Mouse (Mus musculus) hindbrain, postnatal 0 days (tissue): Measurements from ENCODE around the gene Aarsd1. TPM values are rescaled to one million over a fixed set of nuclear protein-coding genes. Genes with fewer than 3 reads are reported as not detected.
A peak's percentile ranks its signal among the peaks of the same experiment; 100 is the strongest.
"Not testable (repeated sequence)": the region's sequence is repeated elsewhere in the genome, so short reads cannot be mapped to it uniquely, and the experiment has no call there.

Source experiments
- ATAC-seq: fragments of 200-750 bp; cut with Nextera tagmentation; 2 replicates; pipeline ENCODE4 v1.8.0; 2017; ENCODE audit warnings: mild to moderate bottlenecking, moderate TSS enrichment, moderate library complexity
- DNase-seq: peaks from one replicate; pipeline ENCODE4 v3.0.0-alpha.2; 2015; ENCODE audit warnings: low spot score
- H3K27ac ChIP-seq: fragments of 300-500 bp; sonication (generic); 2 replicates; pipeline ENCODE4 v1.5.1; 2014; ENCODE audit warnings: mild to moderate bottlenecking
- H3K27me3 ChIP-seq: fragments of 300-500 bp; sonication (generic); 2 replicates; pipeline ENCODE4 v1.6.1; 2014; ENCODE audit warnings: low read length, mixed read lengths; ENCODE audit not compliant: insufficient read depth
- H3K36me3 ChIP-seq: fragments of 300-500 bp; sonication (generic); 2 replicates; pipeline ENCODE4 v1.6.1; 2014; ENCODE audit warnings: low read length, mixed read lengths; ENCODE audit not compliant: insufficient read depth
- H3K4me1 ChIP-seq: fragments of 300-500 bp; sonication (generic); 2 replicates; pipeline ENCODE4 v1.6.1; 2014; ENCODE audit warnings: antibody characterized with exemption, low read length, mixed read lengths; ENCODE audit not compliant: insufficient read depth
- H3K4me2 ChIP-seq: fragments of 300-500 bp; sonication (generic); 2 replicates; pipeline ENCODE4 v1.6.1; 2014; ENCODE audit warnings: low read depth, mild to moderate bottlenecking, low read length, moderate library complexity, mixed read lengths
- H3K4me3 ChIP-seq: fragments of 300-500 bp; sonication (generic); 2 replicates; pipeline ENCODE4 v1.5.1; 2014; ENCODE audit warnings: low read length
- H3K9ac ChIP-seq: fragments of 300-500 bp; sonication (generic); replicated peaks from 2 replicates; pipeline ENCODE4 v1.6.1; 2014; ENCODE audit warnings: mild to moderate bottlenecking, low read length, moderate library complexity, mixed read lengths
- H3K9me3 ChIP-seq: fragments of 300-500 bp; sonication (generic); 2 replicates; pipeline ENCODE4 v1.6.1; 2016; ENCODE audit warnings: low read length, mixed read lengths
- CTCF ChIP-seq: IDR thresholded peaks from 2 replicates; pipeline ENCODE4 v1.5.1; 2016; ENCODE audit warnings: antibody characterized with exemption, control low read depth, low read depth
- WGBS: fragments of 180-500 bp; shearing (Covaris S2); extraction: QIAGEN DNeasy Blood & Tissue Kit; methylation state at CpG from one replicate; pipeline ENCODE4 v1.1.7; 2014; 5-methylcytosine and 5-hydroxymethylcytosine counted together
- polyA plus RNA-seq: library from polyadenylated mRNA; unstranded; fragments of >200 nt; fragmentation: Nextera tagmentation; extraction: Ambion mirVana; gene quantifications from 2 replicates; pipeline ENCODE4 v1.2.1, GENCODE M21; 2015
- total RNA-seq: library from RNA; depleted of rRNA; stranded (reverse); fragments of >200 nt; gene quantifications from 2 replicates; pipeline ENCODE4 v1.2.3, GENCODE M21; 2014

Aarsd1 gene
- total and polyA plus RNA-seq, 2 experiments from 2014 or later, result 62.5 to 89.9 TPM

DNA sequence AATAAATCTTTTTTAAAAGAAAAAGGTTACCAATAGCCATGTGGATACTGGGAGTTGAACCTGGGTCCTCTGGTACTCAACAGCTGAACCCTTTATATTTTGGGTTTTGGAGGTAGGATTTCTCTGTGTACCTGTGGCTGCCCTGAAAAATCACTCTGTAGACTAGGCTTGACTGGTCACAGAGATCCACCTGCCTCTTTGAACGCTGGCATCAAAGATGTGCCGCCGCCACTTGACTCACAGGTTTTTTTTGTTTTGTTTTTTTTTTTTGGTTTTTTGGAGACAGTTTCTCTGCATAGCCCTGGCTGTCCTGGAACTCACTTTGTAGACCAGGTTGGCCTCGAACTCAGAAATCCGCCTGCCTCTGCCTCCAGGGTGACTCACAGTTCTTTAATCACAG lies 30.4 kb upstream of the Aarsd1 start:
- no peak for TF ChIP-seq CTCF
- Histone ChIP-seq H3K4me3 (no peak overlapping the region), H3K4me1 (no peaks in the 10 kb centered on the region), H3K9me3 (no peaks in the 10 kb centered on the region), H3K9ac (no peak overlapping the region), H3K27ac (no peak overlapping the region), H3K27me3 (no peaks in the 10 kb centered on the region), H3K36me3 (peaks cover 18% of the 10 kb centered on the region), H3K4me2 (no peak overlapping the region)
- 91% methylated on average over 5 of the region's 5 CpGs for WGBS
- DNase-seq (no peak), ATAC-seq (no peak)

DNA sequence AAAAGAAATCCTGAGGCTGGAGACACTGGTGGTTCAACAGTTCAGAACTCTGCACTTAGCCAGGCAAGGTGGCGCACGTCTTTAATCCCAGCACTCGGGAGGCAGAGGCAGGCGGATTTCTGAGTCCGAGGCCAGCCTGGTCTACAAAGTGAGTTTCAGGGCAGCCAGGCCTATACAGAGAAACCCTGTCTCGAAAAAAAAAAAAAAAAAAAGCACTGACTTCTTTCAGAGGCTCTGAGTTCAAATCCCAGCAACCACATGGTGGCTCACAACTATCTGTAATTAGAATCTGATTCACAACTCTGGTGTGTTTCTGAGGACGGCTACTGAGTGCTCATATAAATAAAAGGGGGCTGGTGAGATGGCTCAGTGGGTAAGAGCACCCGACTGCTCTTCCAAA lies 29.4 kb upstream of the Aarsd1 start:
- H3K27me3 ChIP-seq, H3K27ac ChIP-seq, DNase-seq, H3K4me3 ChIP-seq, H3K4me1 ChIP-seq, ATAC-seq, H3K4me2 ChIP-seq, H3K9ac ChIP-seq, H3K9me3 ChIP-seq: not testable (repeated sequence)
- peaks cover 18% of the 10 kb centered on the region for H3K36me3 ChIP-seq
- 91% methylated on average over 8 of the region's 8 CpGs for WGBS

DNA sequence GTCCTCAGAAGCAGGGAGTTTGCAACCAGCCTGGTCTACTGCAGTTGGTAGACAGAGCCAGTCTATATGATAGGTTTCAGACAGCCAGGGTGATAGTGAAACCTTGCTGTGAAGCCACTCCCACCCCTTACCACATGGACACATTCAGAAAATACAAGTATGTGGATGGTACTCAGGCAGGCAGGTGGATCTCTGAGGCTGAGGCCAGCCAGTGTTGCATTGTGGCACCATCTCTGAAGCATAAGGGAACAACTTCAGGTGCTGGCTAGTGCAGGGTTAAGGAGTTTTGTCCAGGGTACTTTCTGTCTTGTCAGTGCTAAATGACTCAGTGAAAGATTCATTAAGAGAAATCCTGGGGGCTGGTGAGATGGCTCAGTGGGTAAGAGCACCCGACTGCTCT lies 28.9 kb upstream of the Aarsd1 start:
- no peaks in the 10 kb centered on the region for H3K9me3 ChIP-seq
- TF ChIP-seq CTCF, result no peak
- no peak overlapping the region for H3K4me3 ChIP-seq
- no peaks in the 10 kb centered on the region for H3K4me1 ChIP-seq
- H3K27ac ChIP-seq, result no peak overlapping the region
- H3K4me2 ChIP-seq, result no peak overlapping the region
- H3K27me3 ChIP-seq, result no peaks in the 10 kb centered on the region
- H3K9ac ChIP-seq, result no peak overlapping the region
- 71% methylated on average over 1 of the region's 1 CpGs for WGBS
- DNase-seq (no peak), ATAC-seq (no peak)
- H3K36me3 ChIP-seq, result peaks cover 18% of the 10 kb centered on the region

DNA sequence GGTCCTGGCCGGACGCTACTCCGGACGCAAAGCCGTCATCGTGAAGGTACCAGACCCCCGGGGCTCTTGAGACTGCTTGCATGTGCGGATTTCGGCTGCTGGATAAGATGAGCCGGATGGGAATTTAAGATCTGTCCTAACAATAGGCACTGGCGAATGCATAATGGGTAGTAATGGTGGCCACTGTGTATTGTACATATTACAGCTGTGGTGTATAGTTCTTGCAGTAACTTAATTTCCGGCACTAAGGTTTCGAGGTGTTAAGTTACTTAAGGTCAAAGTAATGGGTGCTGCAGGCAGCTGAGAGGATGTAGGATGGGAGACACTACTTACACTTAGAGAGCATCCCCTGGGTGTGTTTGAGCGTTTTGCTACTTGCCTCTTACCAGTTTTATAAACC lies 25.3 kb upstream of the Aarsd1 start:
- Histone ChIP-seq H3K36me3 (peaks cover 18% of the 10 kb centered on the region), H3K4me3 (peak overlapping the region; percentile 79), H3K4me1 (no peaks in the 10 kb centered on the region), H3K27me3 (no peaks in the 10 kb centered on the region), H3K27ac (peak overlapping the region; percentile 95), H3K9me3 (no peaks in the 10 kb centered on the region), H3K4me2 (peak overlapping the region; percentile 85), H3K9ac (peak overlapping the region; percentile 95)
- 0% methylated on average over 14 of the region's 14 CpGs for WGBS
- TF ChIP-seq CTCF, result no peak
- ATAC-seq (no peak), DNase-seq (peak; percentile 51)

DNA sequence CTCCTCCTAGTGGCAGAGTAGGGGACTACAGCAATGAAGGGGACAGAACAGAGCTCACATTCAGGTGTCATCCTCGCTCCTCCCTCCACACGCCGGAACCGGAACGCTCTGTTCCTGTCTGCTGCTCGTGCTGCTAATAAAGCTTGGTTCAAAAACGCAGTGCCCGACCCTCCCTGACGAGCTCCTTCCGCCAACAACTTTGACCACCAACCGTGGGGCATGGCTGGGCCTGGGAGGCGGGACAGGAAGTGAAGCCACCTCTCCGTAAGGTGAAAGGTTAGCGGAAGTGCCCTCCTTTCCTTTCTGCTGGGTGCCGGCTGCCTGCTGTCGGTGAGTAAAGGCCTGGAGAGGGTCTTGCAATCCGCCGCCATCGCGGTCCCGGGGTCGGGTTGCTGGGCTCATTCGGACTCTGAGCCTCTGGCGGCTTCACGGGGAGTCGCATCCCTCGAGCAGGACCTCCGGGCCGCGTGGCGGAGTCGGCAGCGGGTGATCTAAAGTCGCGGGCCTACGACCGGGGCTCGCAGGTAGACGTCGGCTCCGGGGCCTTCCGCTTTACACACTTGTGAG lies 24.8 kb upstream of the Aarsd1 start, which contains the start of gene Rpl27:
Gene Rpl27, plus strand, starts transcription at position 172 of the 567 bp plus-strand sequence.
- Histone ChIP-seq H3K4me2 (peak within 1 kb of the TSS; percentile 85), H3K9me3 (no peaks in the 10 kb centered on the region), H3K9ac (peak within 1 kb of the TSS; percentile 95), H3K36me3 (peaks cover 18% of the 10 kb centered on the region), H3K27me3 (no peaks in the 10 kb centered on the region), H3K4me1 (no peaks in the 10 kb centered on the region), H3K4me3 (peak within 1 kb of the TSS; percentile 79), H3K27ac (peak within 1 kb of the TSS; percentile 95)
- DNase-seq (peak; percentile 99), ATAC-seq (peak; percentile 98)
- under 1% methylated on average over 42 of the region's 42 CpGs for WGBS
- peak; percentile 93 for TF ChIP-seq CTCF

DNA sequence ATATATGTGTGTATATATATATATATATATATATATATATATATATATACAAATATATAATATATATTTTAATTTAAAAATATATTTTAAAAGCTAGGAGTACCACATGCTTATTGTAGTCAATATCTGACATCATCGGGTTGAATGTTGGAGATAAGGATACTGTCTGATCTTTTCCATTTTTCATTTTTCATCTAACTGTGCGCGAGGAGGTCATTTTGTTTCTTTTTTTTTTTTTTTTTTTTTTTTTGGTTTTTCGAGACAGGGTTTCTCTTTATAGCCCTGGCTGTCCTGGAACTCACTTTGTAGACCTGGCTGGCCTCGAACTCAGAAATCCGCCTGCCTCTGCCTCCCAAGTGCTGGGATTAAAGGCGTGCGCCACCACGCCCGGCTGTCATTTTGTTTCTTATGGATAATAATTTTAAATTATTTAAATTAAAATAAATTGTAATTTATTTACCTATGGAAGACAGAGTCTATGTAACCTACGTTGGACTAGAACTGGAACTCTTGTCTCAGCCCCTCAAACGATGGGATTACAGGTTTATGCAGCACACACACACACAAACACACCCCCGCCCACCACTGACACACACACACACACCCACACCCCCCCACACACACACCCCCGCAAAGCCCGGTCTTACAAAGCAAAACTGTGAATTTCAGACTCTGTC lies 24.2 kb upstream of the Aarsd1 start:
- Histone ChIP-seq H3K4me2 (peak overlapping the region; percentile 40; the same call in 1 of the 2 replicates), H3K36me3 (peaks cover 18% of the 10 kb centered on the region), H3K4me3 (peak overlapping the region; percentile 79; the same call in 1 of the 2 replicates)
- WGBS, result 37% methylated on average over 15 of the region's 15 CpGs
- not testable (repeated sequence) for H3K9ac ChIP-seq, H3K9me3 ChIP-seq, H3K27me3 ChIP-seq, DNase-seq, H3K27ac ChIP-seq, H3K4me1 ChIP-seq, ATAC-seq

DNA sequence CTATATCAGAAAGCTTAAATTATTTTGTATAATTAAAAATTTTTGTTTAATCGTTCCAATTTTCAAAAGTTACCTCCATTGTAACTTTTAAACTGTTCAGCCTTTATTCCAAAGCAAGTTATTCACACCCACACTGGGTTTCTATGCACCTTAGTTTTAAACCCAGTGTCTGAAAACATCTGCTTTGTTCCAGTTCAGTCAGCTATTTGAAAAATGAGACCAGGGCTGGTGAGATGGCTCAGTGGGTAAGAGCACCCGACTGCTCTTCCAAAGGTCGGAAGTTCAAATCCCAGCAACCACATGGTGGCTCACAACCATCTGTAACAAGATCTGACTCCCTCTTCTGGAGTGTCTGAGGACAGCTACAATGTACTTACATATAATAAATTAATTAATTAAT lies 20.6 kb upstream of the Aarsd1 start:
- H3K36me3 ChIP-seq, result peaks cover 18% of the 10 kb centered on the region
- not testable (repeated sequence) for DNase-seq, H3K27ac ChIP-seq, H3K4me2 ChIP-seq, H3K4me3 ChIP-seq, H3K27me3 ChIP-seq, H3K4me1 ChIP-seq, ATAC-seq, H3K9me3 ChIP-seq, H3K9ac ChIP-seq
- 58% methylated on average over 3 of the region's 3 CpGs for WGBS
